Mouse (Mus musculus) CD4-positive naive resting alpha-beta T cell, adult 76 days (primary cell): Measurements from ENCODE around the gene H2-DMb2. TPM values are rescaled to one million over a fixed set of nuclear protein-coding genes. Genes with fewer than 3 reads are reported as not detected.

Experiments
- total RNA-seq: library from RNA; stranded (reverse); gene quantifications from one replicate; pipeline ENCODE4 v1.2.4, GENCODE M21; 2023

The H2-DMb2 gene
- total RNA-seq: 84.4 TPM

DNA sequence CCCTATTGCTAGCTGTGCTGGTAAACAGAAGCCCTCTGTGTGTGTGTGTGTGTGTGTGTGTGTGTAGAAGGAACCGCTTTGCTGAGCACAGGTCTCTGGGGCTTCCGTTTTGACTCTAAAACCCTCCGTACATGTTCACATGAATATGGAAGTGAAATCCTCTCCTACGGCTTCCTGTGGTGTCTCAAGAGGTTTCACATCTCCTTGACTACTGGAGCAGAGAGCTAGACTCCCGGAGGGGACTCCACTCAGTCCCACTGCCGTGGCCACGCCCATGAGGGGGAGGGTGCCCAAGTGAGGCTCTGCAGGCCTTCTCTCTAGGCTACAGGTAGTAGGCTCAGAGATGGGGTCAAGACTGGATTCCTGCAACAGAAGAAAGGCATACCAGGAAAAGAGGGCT, at the start of gene H2-DMb2:
H2-DMb2 (plus strand) TSS at position 275 of the 400 bp plus-strand sequence.

DNA sequence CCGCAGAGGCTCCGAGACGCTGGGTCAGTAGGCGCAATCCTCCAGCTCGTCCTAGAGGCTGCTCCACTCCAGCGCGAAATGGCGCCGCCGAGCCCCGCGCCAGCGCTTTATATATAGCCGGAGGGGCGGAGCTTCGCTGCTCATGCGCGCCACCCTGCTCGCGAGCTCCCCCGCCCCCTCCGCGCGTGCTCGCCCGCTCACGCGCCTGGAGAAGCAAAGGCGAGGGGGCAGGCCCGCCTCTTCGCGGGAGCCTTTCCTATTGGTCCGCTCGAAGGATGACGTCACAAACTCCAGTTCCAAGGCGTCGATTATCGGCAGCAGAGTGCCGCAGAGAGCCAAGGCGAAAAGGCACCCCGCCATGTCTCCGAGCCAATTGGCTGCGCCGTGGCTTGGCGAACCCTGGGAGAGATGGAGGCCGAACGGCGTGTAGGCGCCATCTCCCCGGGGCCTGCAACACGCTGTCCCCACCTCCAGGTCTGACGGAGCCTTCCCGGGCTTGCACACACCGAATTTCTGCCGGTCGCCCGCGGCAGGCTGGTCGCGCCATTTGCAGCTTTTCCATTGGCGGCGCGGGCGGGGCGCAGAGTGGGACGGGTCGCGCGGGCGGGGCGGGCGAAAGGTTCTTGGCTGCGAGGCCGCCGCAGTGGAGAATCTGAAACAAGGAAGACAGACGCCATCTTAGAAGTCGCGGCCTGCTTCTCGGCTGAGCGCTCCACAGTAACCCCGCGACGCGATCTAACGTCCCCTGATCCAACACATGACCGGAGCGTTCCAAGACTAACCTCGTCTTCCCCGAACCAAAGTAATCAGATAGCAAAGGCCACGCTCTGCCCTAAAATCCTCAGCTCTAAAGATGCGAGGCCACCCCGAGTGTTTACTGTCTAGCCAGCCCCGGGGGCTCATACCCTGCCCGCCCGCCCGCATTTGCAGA, 23.6 kb upstream of the H2-DMb2 start, which contains the start of gene H2-DMa:
H2-DMa (plus strand) TSS at position 293 of the 931 bp plus-strand sequence.

DNA sequence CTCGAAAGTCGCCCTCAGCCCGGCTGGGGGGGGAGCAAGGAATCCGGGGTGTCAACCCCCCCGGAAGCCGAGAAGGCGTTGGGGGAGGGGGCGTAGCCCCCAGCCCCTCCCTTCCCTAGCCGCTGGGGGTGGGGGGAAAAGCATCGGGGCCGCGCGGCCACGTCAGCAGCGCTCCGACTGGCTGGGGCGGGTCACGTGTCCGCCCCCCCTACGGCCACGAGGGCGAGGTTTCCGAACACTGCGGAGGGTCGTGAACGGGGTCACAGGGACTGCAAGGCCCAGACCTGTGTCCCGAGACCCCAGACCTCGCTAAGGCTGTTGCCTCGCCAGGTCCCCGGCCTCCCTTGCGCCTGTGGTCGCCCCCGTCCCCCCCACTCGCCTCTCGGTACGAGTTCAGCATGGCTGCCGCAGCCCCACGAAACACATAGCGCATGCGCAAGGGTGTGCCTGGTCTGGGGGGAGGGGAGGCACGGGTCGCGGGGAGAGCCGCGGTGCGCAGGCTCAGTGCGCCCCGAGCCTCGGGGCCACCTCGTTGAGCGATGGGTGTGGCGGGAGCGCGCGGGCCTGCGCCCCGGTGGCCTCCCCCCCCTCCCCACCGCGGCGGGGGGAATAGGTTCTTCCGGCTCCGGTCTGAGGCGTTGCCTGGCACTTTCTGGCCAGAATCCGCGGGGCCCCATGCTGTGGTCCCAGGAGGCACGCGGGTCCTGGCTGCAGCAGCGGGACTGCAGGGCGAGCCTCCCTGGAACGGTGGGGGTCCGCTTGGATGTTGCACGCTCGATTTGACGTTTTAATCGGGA, 20.7 kb upstream of the H2-DMb2 start, which contains the start of gene Brd2:
Brd2 (minus strand) TSS at position 447 of the 797 bp plus-strand sequence.

DNA sequence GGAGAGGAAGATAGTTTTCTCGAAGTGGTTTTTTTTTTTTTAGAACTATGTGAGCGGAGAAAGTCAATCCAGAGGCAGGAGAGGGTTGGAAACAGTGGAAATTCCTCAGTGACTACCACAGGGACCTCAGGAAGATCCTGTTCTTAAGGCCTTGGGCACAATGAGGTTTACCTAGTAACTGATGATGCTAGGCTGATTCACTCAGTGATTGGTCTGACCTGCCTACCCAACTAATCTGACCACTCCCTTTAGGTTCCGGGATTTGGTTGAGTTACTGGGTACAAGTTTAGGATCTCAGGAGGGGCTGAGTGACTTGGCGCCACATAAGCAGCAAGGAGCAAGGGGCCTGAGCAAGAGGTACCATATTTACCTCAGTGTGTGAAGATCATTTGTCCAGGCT, 9.8 kb downstream of the H2-DMb2 start, which contains the start of gene H2-DMb1:
H2-DMb1 (plus strand) TSS at position 150 of the 400 bp plus-strand sequence.

DNA sequence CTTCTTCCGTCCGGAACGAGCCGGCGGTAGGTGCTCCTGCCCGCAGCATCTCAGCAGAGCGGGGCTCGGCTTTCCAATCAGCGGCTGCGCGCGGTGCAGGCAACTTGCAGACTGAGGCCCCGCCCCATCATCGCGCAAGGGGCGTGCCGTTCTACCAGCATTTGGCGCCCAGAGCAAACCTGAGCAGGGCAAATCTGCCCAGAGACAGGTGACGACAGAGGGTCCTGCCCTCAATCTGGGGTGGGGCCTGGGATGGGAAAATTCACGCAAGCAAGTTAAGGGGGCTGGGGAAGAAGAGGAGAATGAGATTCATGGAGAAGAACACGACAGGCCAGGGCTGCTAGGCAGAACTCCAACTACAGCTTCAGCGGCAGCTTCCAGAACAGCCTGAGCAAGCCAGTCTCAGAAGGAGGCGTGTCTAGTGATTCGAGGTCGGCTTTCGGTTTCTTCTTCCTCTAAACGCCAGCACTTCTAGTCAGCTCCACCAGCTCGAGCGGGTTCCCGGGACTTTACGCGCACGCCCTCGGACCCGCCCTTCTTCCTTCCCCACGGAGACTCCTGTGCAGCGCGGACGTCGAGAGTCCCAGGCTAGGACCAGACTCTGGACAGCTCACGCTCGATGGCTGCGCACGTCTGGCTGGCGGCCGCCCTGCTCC, 44.3 kb downstream of the H2-DMb2 start, which contains the start of the genes Tap1 and Psmb9:
Tap1 (plus strand) TSS at position 293 of the 656 bp plus-strand sequence.
Psmb9 (minus strand) TSS at position 504 of the 656 bp plus-strand sequence.

DNA sequence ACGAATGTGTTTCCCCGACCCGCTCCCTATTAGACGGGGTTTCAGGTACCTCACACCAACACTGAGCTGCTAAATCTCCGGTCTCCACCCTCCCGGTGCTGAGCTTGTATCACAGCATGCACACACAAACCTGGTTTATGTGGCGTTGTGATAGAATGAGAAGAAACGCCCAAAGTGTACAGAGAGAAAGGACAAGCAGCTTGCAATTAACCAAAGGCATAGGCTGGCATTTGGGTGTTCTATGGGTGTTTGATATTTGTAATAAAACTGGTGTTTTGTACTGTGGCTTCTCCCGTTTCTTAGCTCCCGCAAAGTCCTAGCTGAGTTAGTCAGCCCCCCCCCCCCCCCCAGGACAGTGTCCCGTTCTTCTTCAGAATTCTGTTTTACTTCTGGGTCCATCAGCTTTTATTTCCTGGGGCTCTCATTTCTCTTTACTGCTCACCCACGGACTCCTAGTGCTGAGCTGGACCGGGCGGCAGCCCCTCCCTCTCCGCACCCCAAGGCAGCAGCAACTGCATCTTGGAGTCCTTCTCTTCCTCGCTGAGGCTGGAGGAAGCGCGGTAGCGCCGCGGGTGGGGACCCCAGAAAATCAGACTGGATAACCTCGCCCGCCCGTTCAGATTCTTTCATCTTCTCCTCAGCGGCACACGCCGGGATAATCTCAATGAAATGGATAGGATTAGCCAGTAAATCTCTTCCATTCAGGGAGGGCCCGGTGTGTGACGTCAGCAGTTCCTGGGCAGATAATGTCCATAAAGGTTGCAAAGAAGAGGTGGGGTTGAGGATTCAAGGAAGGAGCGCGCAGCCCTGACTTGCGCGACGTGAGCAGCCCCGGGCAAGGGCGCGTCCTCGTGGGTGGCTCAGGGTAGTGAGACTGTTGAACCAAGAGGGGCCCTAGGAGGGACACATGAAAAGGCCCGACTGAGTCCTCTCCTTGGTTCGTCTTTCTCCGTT, 54.1 kb downstream of the H2-DMb2 start, which contains the start of gene Psmb8:
Psmb8 (plus strand) TSS at position 781 of the 954 bp plus-strand sequence.

Other genes starting within 250 kb of the H2-DMb2 start
- gene Platr17, start 238.2 kb upstream of the H2-DMb2 start, total RNA-seq: 0.76 TPM
- 59.3 TPM for gene Daxx, start 233.9 kb upstream of the H2-DMb2 start, total RNA-seq
- gene Tapbp, start 227.4 kb upstream of the H2-DMb2 start, total RNA-seq: 295 TPM
- gene Zbtb22, start 227.4 kb upstream of the H2-DMb2 start, total RNA-seq: 30.9 TPM
- gene Rgl2, start 213.8 kb upstream of the H2-DMb2 start, total RNA-seq: 151 TPM
- gene Pfdn6, start 203.0 kb upstream of the H2-DMb2 start, total RNA-seq: 53.9 TPM
- gene Wdr46, start 202.6 kb upstream of the H2-DMb2 start, total RNA-seq: 50.8 TPM
- 12.2 TPM for gene B3galt4, start 191.8 kb upstream of the H2-DMb2 start, total RNA-seq
- 60.4 TPM for gene Vps52, start 187.5 kb upstream of the H2-DMb2 start, total RNA-seq
- gene Rps18, start 187.3 kb upstream of the H2-DMb2 start, total RNA-seq: 2,154 TPM
- gene H2-K1, start 143.0 kb upstream of the H2-DMb2 start, total RNA-seq: 5,034 TPM
- 33.7 TPM for gene Ring1, start 118.6 kb upstream of the H2-DMb2 start, total RNA-seq
- gene H2-Ke6, start 115.2 kb upstream of the H2-DMb2 start, total RNA-seq: 127 TPM
- gene Slc39a7, start 111.6 kb upstream of the H2-DMb2 start, total RNA-seq: 76.3 TPM
- gene Rxrb, start 111.5 kb upstream of the H2-DMb2 start, total RNA-seq: 107 TPM
- gene Col11a2, start 103.9 kb upstream of the H2-DMb2 start, total RNA-seq: 34.2 TPM
- gene H2-Oa, start 51.0 kb upstream of the H2-DMb2 start, total RNA-seq: 18.9 TPM
- gene H2-DMa, start 23.8 kb upstream of the H2-DMb2 start, total RNA-seq: 66.2 TPM
- gene Brd2, start 20.7 kb upstream of the H2-DMb2 start, total RNA-seq: 332 TPM
- gene H2-DMb1, start 9.8 kb downstream of the H2-DMb2 start, total RNA-seq: 38.3 TPM
- 157 TPM for gene Tap1, start 44.2 kb downstream of the H2-DMb2 start, total RNA-seq
- gene Psmb9, start 44.5 kb downstream of the H2-DMb2 start, total RNA-seq: 98.4 TPM
- 178 TPM for gene Psmb8, start 54.4 kb downstream of the H2-DMb2 start, total RNA-seq
- gene Tap2, start 60.2 kb downstream of the H2-DMb2 start, total RNA-seq: 125 TPM
- gene H2-Ob, start 95.6 kb downstream of the H2-DMb2 start, total RNA-seq: 105 TPM
- 370 TPM for gene H2-Ab1, start 114.4 kb downstream of the H2-DMb2 start, total RNA-seq
- gene H2-Aa, start 144.5 kb downstream of the H2-DMb2 start, total RNA-seq: 382 TPM
- 280 TPM for gene H2-Eb1, start 162.6 kb downstream of the H2-DMb2 start, total RNA-seq
- gene H2-Eb2, start 182.4 kb downstream of the H2-DMb2 start, total RNA-seq: 3.8 TPM
- 0.85 TPM for gene Btnl2, start 211.5 kb downstream of the H2-DMb2 start, total RNA-seq
- 0.35 TPM for gene Btnl1, start 233.8 kb downstream of the H2-DMb2 start, total RNA-seq